Mouse (Mus musculus) heart, adult 8-10 months (tissue): Measurements from ENCODE around the gene Acyp1. TPM values are rescaled to one million over a fixed set of nuclear protein-coding genes. Genes with fewer than 3 reads are reported as not detected.

Source experiments
- DNase-seq: peaks from one replicate; pipeline ENCODE4 v3.0.0; 2022; ENCODE audit warnings: low spot score
- microRNA-seq: library from miRNA; unstranded; fragments of <30 nt; microRNA quantifications from one replicate; pipeline ENCODE4 v1.2.0, GENCODE M21; 2022
- total RNA-seq, 4 experiments: library from RNA; stranded (reverse); gene quantifications; 2 replicates each; pipeline ENCODE4 v1.2.4; 2022

Acyp1 gene
- total RNA-seq, 4 experiments from 2014 or later: 20.6 to 27.9 (median 22.9) TPM

- DNase-seq: no peak
These were observed 54.6 kb downstream of the Acyp1 start for GRCm38 (mm10) chr12:85233376-85234358.

- DNase-seq: no peak
These were observed 60.2 kb downstream of the Acyp1 start for GRCm38 (mm10) chr12:85227876-85228599.

GRCm38 (mm10) chr12:85227227-85227626 is 61.0 kb downstream of the Acyp1 start:
- DNase-seq: no peak

Small RNA genes lying within 50 kb of the gene (microRNA-seq; reads per million reads assigned to microRNA genes)
- gene Mir6938: not detected

Other genes starting within 250 kb of the Acyp1 start
- gene Prox2, start 177.7 kb downstream of the Acyp1 start, total RNA-seq: 1 to 10 TPM; 1.1 to 3.0 (median 1.8) TPM
- 100 to 1,000 TPM; 715 to 820 (median 788) TPM for gene Dlst, start 177.6 kb downstream of the Acyp1 start, total RNA-seq
- gene Rps6kl1, start 137.2 kb downstream of the Acyp1 start, total RNA-seq: 1 to 10 TPM; 1.7 to 3.5 (median 2.8) TPM
- gene Pgf, start 110.6 kb downstream of the Acyp1 start, total RNA-seq: 1 to 10 TPM; 3.7 to 5.1 (median 4.1) TPM
- gene Eif2b2, start 69.0 kb downstream of the Acyp1 start, total RNA-seq: 10 to 100 TPM; 39.5 to 50.6 (median 45.2) TPM
- 10 to 100 TPM in 2 of 4 experiments, 1 to 10 TPM in 2; 9.4 to 11.3 (median 10.3) TPM for gene Mlh3, start 17.8 kb downstream of the Acyp1 start, total RNA-seq
- 1 to 10 TPM; 2.6 to 3.2 (median 2.6) TPM for gene Zc2hc1c, start 153 bp upstream of the Acyp1 start, total RNA-seq
- 100 to 1,000 TPM; 119 to 127 (median 123) TPM for gene Nek9, start 50.9 kb upstream of the Acyp1 start, total RNA-seq
- gene Tmed10, start 86.4 kb upstream of the Acyp1 start, total RNA-seq: 100 to 1,000 TPM; 164 to 177 (median 171) TPM
- 10 to 100 TPM in 2 of 4 experiments, 1 to 10 TPM in 2; 2.4 to 26.4 (median 15.7) TPM for gene Fos, start 185.5 kb upstream of the Acyp1 start, total RNA-seq